Mouse (Mus musculus) embryo, embryonic 11.5 days (tissue): ENCODE measurements around the gene Mef2b.

Experiments
- DNase-seq: peaks from one replicate; pipeline ENCODE4 v3.0.0-alpha.2; 2012; ENCODE audit warnings: low read depth, low spot score

Gene Mef2b

GRCm38 (mm10) chr8:70134086-70134485 is 5.4 kb upstream of the Mef2b start:
- no peak for DNase-seq

GRCm38 (mm10) chr8:70134931-70135330 is 4.6 kb upstream of the Mef2b start:
- no peak for DNase-seq

- DNase-seq = no peak
Observed at GRCm38 (mm10) chr8:70136591-70136990, 2.9 kb upstream of the Mef2b start.

GRCm38 (mm10) chr8:70137890-70138289 is 1.6 kb upstream of the Mef2b start:
- no peak for DNase-seq

GRCm38 (mm10) chr8:70139981-70140380 is 470 bp downstream of the Mef2b start:
- no peak for DNase-seq

GRCm38 (mm10) chr8:70147678-70148607 is 8.4 kb downstream of the Mef2b start:
- no peak for DNase-seq

- no peak for DNase-seq
Observed at GRCm38 (mm10) chr8:70150158-70150557, 10.6 kb downstream of the Mef2b start.

GRCm38 (mm10) chr8:70152537-70153257 is 13.2 kb downstream of the Mef2b start:
- DNase-seq = peak; percentile 67

- no peak for DNase-seq
Observed at GRCm38 (mm10) chr8:70157240-70157800, 17.8 kb downstream of the Mef2b start.

- DNase-seq = peak; percentile 69
Observed at GRCm38 (mm10) chr8:70158069-70158853, 18.8 kb downstream of the Mef2b start.

- DNase-seq = no peak
Observed at GRCm38 (mm10) chr8:70159211-70159610, 19.7 kb downstream of the Mef2b start.

- DNase-seq = no peak
Observed at GRCm38 (mm10) chr8:70160015-70160414, 20.5 kb downstream of the Mef2b start.

GRCm38 (mm10) chr8:70163316-70163715 is 23.8 kb downstream of the Mef2b start:
- no peak for DNase-seq

GRCm38 (mm10) chr8:70166504-70167110 is 27.1 kb downstream of the Mef2b start:
- DNase-seq = peak; percentile 59

GRCm38 (mm10) chr8:70170116-70170515 is 30.6 kb downstream of the Mef2b start:
- no peak for DNase-seq

- no peak for DNase-seq
Observed at GRCm38 (mm10) chr8:70170748-70171147, 31.2 kb downstream of the Mef2b start.

- DNase-seq = no peak
Observed at GRCm38 (mm10) chr8:70171240-70171639, 31.7 kb downstream of the Mef2b start.

GRCm38 (mm10) chr8:70172043-70172681 is 32.7 kb downstream of the Mef2b start, which contains the start of gene Tmem161a:
Gene Tmem161a, plus strand, starts transcription at chr8:70172356.
- peak; percentile 88 for DNase-seq

- no peak for DNase-seq
Observed at GRCm38 (mm10) chr8:70173320-70173719, 33.8 kb downstream of the Mef2b start.

- no peak for DNase-seq
Observed at GRCm38 (mm10) chr8:70174079-70174478, 34.6 kb downstream of the Mef2b start.

- DNase-seq = no peak
Observed at GRCm38 (mm10) chr8:70178231-70178630, 38.7 kb downstream of the Mef2b start.
